Mouse (Mus musculus): Measurements from ENCODE around the gene Plk3. TPM values are rescaled to one million over a fixed set of nuclear protein-coding genes. Genes with fewer than 3 reads are reported as not detected.
"Not testable (repeated sequence)": the region's sequence is repeated elsewhere in the genome, so short reads cannot be mapped to it uniquely, and the experiment has no call there.

The Plk3 gene
- 4.8 TPM in 2 replicates for polyA plus RNA-seq (2015; fragmentation: Nextera tagmentation; extraction: Ambion mirVana)

DNA sequence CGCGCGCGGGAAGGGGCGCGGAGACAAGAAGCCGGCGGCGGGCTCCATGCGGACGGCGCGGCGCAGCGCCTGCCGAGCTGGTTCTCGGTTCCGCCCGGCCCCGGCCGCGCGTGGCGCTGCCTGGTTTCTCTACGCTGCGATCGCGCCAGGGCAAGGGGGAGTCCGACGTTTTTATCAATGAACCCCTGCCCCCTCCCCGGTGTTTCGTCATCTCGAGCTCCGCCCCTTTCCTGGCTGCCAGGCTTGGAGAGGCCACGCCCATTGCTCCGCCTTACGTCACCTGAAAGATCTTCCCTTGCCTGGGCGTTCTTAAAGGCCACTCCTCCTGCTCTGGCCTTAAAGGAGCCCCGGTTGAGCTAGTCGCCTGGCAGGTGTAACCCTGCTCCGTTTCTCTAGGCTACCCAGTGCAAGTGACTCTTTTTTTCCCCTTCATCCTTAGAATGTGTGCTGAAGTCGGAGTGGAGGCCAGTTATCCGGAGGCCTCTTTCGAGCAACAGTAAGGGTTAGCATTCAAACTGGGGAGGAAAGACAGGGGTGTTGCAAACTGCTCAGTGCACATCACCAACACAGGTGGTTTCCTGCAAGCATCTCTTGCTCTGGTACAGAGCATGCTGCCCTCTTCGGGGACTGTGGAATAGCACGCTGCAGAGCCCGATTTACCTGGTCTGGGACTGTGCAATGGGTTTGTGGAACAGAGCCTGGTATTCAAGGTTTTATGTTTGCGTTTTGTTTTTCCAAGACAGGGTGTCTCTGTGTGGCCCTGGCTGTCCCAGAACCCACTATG lies at the start of gene Plk3:
Gene Plk3, minus strand, starts transcription at position 147 of the 784 bp plus-strand sequence.
- H3K36me3 ChIP-seq (replicated peaks; ENCODE audit: insufficient read depth, low read length), result peaks cover 13% of the 10 kb centered on the region
- peak within 1 kb of the TSS; percentile 92 for H3K4me3 ChIP-seq (ENCODE audit: low read depth, low read length)
- H3K4me1 ChIP-seq (ENCODE audit: insufficient read depth), result peaks cover 30% of the 10 kb centered on the region
- H3K4me2 ChIP-seq (ENCODE audit: low read depth, low read length), result peak within 1 kb of the TSS; percentile 98
- no peaks in the 10 kb centered on the region for H3K9me3 ChIP-seq (ENCODE audit: low read length)
- peak; percentile 71 for ATAC-seq
- TF ChIP-seq CTCF (IDR thresholded peaks at IDR 0.05; ENCODE audit: low read depth) (peak; percentile 15; the same call in 1 of the 2 replicates), EP300 (IDR thresholded peaks at IDR 0.05; ENCODE audit: low read depth) (peak; percentile 37; the same call in 1 of the 2 replicates)
- H3K9ac ChIP-seq (replicated peaks), result peak within 1 kb of the TSS; percentile 88
- DNase-seq, result peak; percentile 98
- H3K27ac ChIP-seq (ENCODE audit: low read depth), result peak within 1 kb of the TSS; percentile 85
- peaks cover 17% of the 10 kb centered on the region for H3K27me3 ChIP-seq (ENCODE audit: insufficient read depth, low read length)
- WGBS (ENCODE audit: insufficient replicate concordance), result 3% methylated on average over 41 of the region's 48 CpGs

DNA sequence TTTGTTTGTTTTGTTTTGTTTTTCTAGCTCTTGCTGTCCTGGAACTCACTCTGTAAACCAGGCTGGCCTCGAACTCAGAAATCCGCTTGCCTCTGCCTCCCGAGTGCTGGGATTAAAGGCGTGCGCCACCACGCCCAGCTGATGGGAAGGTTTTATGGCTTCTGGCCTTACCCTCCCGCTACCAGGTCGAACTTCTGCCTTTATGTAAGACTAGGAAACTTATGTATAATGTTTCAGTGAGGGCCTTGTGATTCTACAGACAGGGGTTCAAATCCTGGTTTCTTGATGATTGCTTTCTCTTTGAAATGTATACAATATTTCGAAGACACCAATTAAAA lies 49.0 kb upstream of the Plk3 start:
- not testable (repeated sequence) for H3K9me3 ChIP-seq (ENCODE audit: low read length); DNase-seq; H3K4me1 ChIP-seq (ENCODE audit: insufficient read depth); H3K27me3 ChIP-seq (ENCODE audit: insufficient read depth, low read length)
- peak overlapping the region; percentile 74 for H3K4me3 ChIP-seq (ENCODE audit: low read depth, low read length)
- peak; percentile 65 for ATAC-seq
- 15% methylated on average over 9 of the region's 9 CpGs for WGBS (ENCODE audit: insufficient replicate concordance)
- peak overlapping the region; percentile 44; the same call in 1 of the 2 replicates for H3K9ac ChIP-seq (replicated peaks)
- peak overlapping the region; percentile 68; the same call in 1 of the 2 replicates for H3K27ac ChIP-seq (ENCODE audit: low read depth)
- peaks cover 16% of the 10 kb centered on the region for H3K36me3 ChIP-seq (replicated peaks; ENCODE audit: insufficient read depth, low read length)
- H3K4me2 ChIP-seq (ENCODE audit: low read depth, low read length), result peak overlapping the region; percentile 85

GRCm38 (mm10) chr4:117181863-117182758 lies 48.3 kb upstream of the Plk3 start, which contains the start of gene Kif2c:
TSS of gene Kif2c (minus strand) at chr4:117182639.
- peak; percentile 99 for ATAC-seq
- Histone ChIP-seq H3K9me3 (ENCODE audit: low read length) (no peaks in the 10 kb centered on the region), H3K27ac (ENCODE audit: low read depth) (peak within 1 kb of the TSS; percentile 68; the same call in 1 of the 2 replicates), H3K27me3 (ENCODE audit: insufficient read depth, low read length) (no peaks in the 10 kb centered on the region), H3K9ac (replicated peaks) (peak within 1 kb of the TSS; percentile 68), H3K4me3 (ENCODE audit: low read depth, low read length) (peak within 1 kb of the TSS; percentile 74), H3K4me1 (ENCODE audit: insufficient read depth) (0 out of 2 replicates have a peak, but pooled peaks cover 5% of the 10 kb centered on the region), H3K36me3 (replicated peaks; ENCODE audit: insufficient read depth, low read length) (peaks cover 22% of the 10 kb centered on the region), H3K4me2 (ENCODE audit: low read depth, low read length) (peak within 1 kb of the TSS; percentile 85)
- TF ChIP-seq EP300 (IDR thresholded peaks at IDR 0.05; ENCODE audit: low read depth) (peak; percentile 9; the same call in 1 of the 2 replicates), CTCF (IDR thresholded peaks at IDR 0.05; ENCODE audit: low read depth) (no peak)
- DNase-seq, result peak; percentile 94
- WGBS (ENCODE audit: insufficient replicate concordance), result 2% methylated on average over 40 of the region's 42 CpGs

DNA sequence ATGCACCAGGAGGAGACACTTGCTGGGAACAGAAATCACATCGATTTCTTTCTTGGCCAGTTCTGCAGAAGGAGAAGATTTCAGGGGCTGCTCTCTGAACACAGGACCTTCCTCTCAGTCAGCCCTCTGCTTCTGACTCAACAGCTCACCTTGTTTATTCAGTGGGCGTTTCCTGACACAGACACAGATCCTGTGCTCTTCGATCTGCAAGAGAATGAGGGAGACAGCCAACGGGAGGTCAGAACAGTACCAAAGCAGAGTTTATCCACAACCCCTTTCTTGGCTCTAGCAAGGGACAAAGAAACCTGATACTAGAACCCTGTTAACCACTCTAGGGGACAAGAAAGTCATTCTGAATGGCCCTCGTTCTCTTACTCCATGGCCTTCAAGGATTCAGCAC lies 36.2 kb upstream of the Plk3 start:
- H3K9ac ChIP-seq (replicated peaks), result no peak overlapping the region
- TF ChIP-seq CTCF (IDR thresholded peaks at IDR 0.05; ENCODE audit: low read depth), result no peak
- no peak for TF ChIP-seq EP300 (IDR thresholded peaks at IDR 0.05; ENCODE audit: low read depth)
- no peak overlapping the region for H3K4me3 ChIP-seq (ENCODE audit: low read depth, low read length)
- no peaks in the 10 kb centered on the region for H3K9me3 ChIP-seq (ENCODE audit: low read length)
- ATAC-seq (peak; percentile 54; the same call in 1 of the 2 replicates), DNase-seq (no peak)
- H3K4me1 ChIP-seq (ENCODE audit: insufficient read depth), result no peaks in the 10 kb centered on the region
- no peaks in the 10 kb centered on the region for H3K27me3 ChIP-seq (ENCODE audit: insufficient read depth, low read length)
- peaks cover 76% of the 10 kb centered on the region for H3K36me3 ChIP-seq (replicated peaks; ENCODE audit: insufficient read depth, low read length)
- 71% methylated on average over 5 of the region's 5 CpGs for WGBS (ENCODE audit: insufficient replicate concordance)
- no peak overlapping the region for H3K4me2 ChIP-seq (ENCODE audit: low read depth, low read length)
- no peak overlapping the region for H3K27ac ChIP-seq (ENCODE audit: low read depth)

GRCm38 (mm10) chr4:117161183-117161582 lies 27.4 kb upstream of the Plk3 start:
- H3K27me3 ChIP-seq (ENCODE audit: insufficient read depth, low read length), result no peaks in the 10 kb centered on the region
- no peak for DNase-seq
- peaks cover 46% of the 10 kb centered on the region for H3K36me3 ChIP-seq (replicated peaks; ENCODE audit: insufficient read depth, low read length)
- no peak overlapping the region for H3K4me2 ChIP-seq (ENCODE audit: low read depth, low read length)
- 81% methylated on average over 4 of the region's 4 CpGs for WGBS (ENCODE audit: insufficient replicate concordance)
- no peak for TF ChIP-seq EP300 (IDR thresholded peaks at IDR 0.05; ENCODE audit: low read depth)
- TF ChIP-seq CTCF (IDR thresholded peaks at IDR 0.05; ENCODE audit: low read depth), result no peak
- H3K9ac ChIP-seq (replicated peaks), result no peak overlapping the region
- no peak overlapping the region for H3K4me3 ChIP-seq (ENCODE audit: low read depth, low read length)
- H3K27ac ChIP-seq (ENCODE audit: low read depth), result no peak overlapping the region
- no peaks in the 10 kb centered on the region for H3K9me3 ChIP-seq (ENCODE audit: low read length)
- ATAC-seq, result no peak
- H3K4me1 ChIP-seq (ENCODE audit: insufficient read depth), result no peaks in the 10 kb centered on the region

DNA sequence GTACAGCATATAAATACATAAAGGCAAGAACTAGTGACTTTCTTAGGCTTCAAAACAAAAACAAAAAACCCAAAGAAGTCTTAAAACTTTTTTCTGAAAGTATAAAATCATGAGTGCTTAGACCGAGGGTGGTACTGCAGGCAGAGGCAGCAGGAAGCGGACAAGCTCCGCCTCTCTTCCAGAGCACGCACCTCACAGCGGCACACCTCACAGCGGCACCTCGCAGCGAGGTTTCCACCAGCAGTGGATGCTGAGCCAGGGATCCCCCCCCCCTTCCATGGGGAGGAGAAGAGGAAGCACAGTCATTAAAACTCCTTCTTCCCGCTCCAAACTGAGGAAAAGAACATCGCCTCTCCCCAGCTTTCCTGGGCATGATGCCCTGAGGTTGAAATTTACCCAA lies 25.9 kb upstream of the Plk3 start:
- Histone ChIP-seq H3K4me2 (ENCODE audit: low read depth, low read length) (no peak overlapping the region), H3K4me1 (ENCODE audit: insufficient read depth) (no peaks in the 10 kb centered on the region)

More for the DNA sequence above, 25.9 kb upstream of the Plk3 start:
- ATAC-seq (no peak), DNase-seq (no peak)
- H3K27me3 ChIP-seq (ENCODE audit: insufficient read depth, low read length), result no peaks in the 10 kb centered on the region
- H3K4me3 ChIP-seq (ENCODE audit: low read depth, low read length), result no peak overlapping the region
- no peaks in the 10 kb centered on the region for H3K9me3 ChIP-seq (ENCODE audit: low read length)
- no peak for TF ChIP-seq CTCF (IDR thresholded peaks at IDR 0.05; ENCODE audit: low read depth)
- no peak for TF ChIP-seq EP300 (IDR thresholded peaks at IDR 0.05; ENCODE audit: low read depth)
- H3K9ac ChIP-seq (replicated peaks), result no peak overlapping the region
- H3K36me3 ChIP-seq (replicated peaks; ENCODE audit: insufficient read depth, low read length), result peaks cover 31% of the 10 kb centered on the region
- 85% methylated on average over 10 of the region's 10 CpGs for WGBS (ENCODE audit: insufficient replicate concordance)
- H3K27ac ChIP-seq (ENCODE audit: low read depth), result no peak overlapping the region
